Mouse (Mus musculus) megakaryocyte, adult 5-6 weeks (primary cell): ENCODE data around the gene E2f8. TPM values are rescaled to one million over a fixed set of nuclear protein-coding genes. Genes with fewer than 3 reads are reported as not detected.

Experiments
- ATAC-seq: 2 replicates; pipeline ENCODE4 v1.8.0; 2016; ENCODE audit warnings: mild to moderate bottlenecking, inconsistent platforms; ENCODE audit not compliant: poor library complexity, severe bottlenecking
- total RNA-seq, 2 experiments: library from RNA; stranded (forward) in 1 of 2; stranded (reverse) in 1 of 2; fragments of 153-499, 151-499 nt in 1 of 2; fragments of 221-1000, 200-1000 nt in 1 of 2; gene quantifications; 2 replicates each; pipeline versions ENCODE4 v1.2.3 to v1.2.4; 2015 to 2017

Gene E2f8
- total RNA-seq (2015) (129 and 131 TPM in 2 replicates), total RNA-seq (2017) (40.6 and 49.7 TPM in 2 replicates)

DNA sequence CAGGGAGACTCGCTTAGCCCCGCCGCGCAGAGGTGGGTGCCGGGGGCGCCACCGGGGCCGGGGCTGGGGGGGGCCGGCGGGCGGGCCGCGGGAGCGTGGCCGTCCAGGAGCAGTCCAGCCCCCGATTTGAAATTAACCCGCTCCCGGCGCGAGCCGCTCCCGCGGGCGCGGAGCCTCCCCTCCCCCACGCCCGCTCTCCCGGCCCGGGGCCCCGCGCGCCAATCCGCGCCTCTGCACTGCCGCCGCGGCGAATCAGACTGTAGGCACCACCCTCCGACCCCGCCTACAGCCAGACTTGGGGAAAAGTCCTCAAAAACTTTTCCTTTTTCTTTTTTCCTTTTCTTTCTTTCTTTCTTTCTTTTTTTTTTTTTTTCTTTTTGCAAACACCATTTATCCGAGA, at the start of gene E2f8:
Gene E2f8, minus strand, starts transcription at position 111 of the 400 bp plus-strand sequence.
- peak; percentile 48 for ATAC-seq

DNA sequence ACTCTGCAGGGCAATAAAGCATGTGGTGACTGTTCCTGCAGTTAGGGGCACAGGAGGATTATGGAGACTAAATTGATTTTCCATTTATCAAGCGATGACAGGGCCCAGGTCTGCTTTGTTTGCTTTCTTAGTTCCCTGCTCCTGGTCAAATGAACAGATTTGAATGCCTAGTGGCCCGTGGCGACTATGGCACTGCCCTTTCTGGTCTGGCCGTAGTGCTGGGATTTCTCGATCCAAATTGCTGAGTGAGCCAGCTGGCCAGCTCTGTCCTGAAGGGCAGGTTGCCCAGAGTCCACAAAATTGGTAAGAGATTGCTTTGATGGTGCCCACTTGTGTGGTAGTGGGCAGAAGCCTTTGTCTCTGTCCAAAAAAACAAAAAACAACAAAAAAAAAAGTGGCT, 49.0 kb upstream of the E2f8 start:
- ATAC-seq, result no peak

GRCm38 (mm10) chr7:48928364-48928763, 47.0 kb upstream of the E2f8 start:
- ATAC-seq, result peak; percentile 94

DNA sequence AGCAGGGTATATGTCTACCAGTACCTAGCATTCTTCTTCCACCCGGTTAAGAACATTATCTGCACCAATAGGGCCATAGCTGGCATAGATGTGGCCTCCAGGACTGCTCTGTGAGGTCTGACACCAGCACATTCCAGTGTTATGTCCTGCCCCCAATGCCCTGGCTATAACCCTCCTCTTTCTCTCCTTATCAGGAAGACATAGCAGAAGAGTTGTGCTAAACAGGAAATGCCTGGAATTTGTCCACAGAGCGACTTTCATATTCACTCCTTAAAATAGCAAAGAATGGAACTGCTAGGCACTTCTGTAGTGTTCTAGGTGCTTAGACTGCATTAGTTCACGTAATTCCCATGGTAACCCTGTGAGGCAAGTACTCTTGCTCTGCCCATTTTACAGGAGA, 43.8 kb upstream of the E2f8 start:
- no peak for ATAC-seq

GRCm38 (mm10) chr7:48923620-48924019, 42.2 kb upstream of the E2f8 start:
- peak; percentile 39; the same call in 1 of the 2 replicates for ATAC-seq

- no peak for ATAC-seq
These were observed 37.0 kb upstream of the E2f8 start for GRCm38 (mm10) chr7:48918389-48918788.

DNA sequence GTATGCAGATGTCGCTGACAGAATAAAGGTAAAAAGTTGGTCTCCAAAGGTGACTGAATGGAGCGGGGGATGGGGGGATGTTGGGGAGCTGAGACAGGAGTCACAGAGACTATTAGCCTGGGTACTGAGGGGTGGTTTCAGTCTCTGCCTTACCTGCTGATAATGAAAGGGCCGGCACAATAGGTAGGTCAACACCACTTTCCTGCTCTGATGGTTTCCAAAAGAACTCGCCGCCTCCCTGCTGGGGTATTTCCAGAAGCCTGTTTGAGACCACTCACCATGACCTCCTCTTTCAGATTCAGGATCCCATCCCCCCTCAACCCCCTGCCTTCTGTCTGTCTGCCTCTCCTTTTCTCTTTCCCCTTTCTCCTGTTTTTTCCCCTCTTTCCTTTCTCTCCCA, 36.6 kb upstream of the E2f8 start:
- no peak for ATAC-seq

DNA sequence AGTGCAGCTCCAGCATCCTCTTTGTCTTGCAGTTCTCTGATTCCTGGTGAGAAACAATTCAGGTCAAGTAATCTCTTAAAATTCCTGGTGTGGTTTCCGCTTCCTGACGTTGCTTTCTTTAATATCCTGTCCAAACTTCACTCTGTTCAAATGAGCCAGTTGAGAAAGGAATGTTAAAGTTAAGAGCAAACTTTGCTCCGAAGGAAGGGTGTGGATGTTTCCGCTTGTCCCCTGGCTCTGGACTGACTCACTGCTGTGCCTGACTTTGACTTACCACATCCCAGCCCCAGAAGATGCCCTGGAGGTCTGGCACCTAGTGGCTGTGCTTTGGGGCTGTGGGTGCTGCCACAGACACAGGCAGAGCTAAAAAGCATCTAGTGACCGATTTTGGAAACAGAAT, 36.1 kb upstream of the E2f8 start:
- ATAC-seq, result no peak

DNA sequence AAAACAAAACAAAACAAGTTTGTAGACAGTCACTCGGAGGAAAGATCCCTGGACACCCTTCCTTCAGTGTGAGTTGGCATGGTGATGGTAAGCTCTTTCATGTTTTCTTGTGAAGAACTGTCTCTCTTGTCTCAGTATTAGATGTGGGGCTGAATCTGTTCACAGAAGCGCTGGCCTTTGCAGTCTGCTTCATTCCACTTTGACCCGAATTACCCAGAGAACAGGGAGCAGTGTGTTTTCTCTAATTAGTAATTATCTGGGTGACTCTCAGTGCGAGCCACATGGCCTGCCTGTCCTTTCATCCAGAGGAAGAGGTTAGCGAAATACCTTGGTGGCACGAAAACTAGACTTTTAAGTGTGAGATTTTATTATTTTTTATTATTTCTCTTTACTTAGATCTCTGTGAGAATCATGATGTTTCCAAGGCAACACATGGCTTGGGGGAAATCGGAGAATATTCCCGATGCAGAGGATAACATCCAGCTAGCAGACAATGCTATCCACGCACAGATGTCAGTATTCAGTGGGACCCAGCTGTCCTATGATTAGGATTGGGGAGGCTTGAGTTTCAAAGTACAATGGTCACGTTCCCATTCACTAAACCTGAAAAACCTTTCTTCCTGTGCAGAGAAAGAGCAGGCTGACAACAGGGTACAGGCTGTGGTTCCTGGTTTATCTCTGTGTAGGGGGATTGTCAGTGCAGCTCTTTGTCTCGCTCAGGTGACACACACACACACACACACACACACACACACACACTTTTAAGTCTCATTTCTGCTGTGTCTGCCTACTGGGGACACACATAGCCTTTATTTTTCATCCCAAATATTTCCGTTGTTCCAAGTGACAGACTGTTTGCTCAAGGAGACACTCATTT, 33.5 kb upstream of the E2f8 start:
- no peak for ATAC-seq

DNA sequence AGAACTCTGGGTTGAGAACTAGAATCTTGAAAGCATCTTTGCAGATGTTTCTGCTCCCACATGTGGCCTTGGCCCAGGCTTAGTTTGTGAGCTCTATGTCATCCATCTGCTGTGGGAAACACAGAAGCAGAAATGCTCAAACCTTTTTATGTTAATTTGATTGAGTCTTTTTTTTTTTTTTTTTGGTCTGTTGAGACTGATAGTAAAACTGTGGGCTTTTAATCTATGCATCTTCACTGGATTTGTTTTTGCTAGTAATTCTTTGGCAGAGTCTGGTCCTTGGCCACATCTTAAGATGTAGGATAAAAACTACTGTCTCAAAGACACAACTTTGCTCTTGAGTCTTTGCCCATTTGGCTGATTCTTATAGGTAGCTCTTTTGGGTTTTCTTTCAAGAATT, 29.8 kb upstream of the E2f8 start:
- no peak for ATAC-seq

GRCm38 (mm10) chr7:48910282-48910681, 28.9 kb upstream of the E2f8 start:
- ATAC-seq, result no peak

DNA sequence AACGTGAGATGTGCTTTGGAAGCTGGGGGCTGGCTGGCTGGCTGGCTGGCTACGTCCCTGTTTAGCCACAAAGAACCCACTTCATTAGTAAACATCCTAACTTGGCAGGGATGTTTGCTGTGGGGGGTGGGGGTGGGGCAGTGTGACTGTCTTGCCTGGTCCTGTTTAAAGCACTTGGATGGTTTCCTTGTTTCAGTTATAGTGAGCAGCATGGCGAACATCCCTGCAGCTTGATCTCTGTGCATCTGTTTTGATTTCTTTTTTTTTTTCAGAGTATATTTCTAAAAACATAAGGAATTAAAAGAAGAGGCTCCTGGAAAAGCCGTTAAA, 27.9 kb upstream of the E2f8 start:
- peak; percentile 14 for ATAC-seq

DNA sequence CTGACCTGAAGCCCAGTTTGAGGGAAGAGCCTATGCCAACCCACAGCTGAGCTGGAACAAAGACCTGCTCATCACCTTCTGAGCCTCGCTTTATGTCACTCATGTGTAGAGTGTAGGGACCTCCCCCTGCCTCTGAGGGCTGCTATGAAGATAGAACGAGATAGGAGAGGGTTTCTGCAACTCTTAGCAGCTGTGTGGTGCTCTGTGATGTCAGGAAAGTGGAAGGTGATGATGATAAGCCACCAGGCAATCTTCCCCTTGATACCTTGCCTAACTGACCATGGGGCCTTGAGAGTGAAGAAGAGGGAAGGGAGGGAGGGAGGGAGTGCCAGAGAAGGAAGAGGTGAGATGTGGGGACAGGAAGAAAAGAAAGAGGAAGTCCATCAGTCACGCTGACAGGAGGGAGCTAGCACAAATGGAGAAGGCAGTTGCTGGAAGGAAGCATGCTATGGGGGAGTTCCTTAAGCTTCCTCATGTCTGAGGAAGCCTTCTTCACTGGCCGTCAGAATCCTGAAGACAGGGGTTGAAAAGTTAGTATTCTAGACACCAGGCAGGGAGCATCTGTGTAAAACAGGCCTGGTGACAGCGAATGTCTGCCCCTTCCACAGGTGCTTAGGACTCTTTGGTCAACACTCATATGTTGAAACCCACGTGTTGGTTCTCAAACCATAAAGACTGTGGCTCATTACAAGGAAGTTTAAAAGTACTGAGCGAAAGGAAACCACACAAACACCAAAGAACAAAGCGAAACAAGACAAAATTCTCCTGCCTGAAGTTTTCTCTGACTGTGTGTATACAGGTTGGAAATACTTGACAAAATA, 27.3 kb upstream of the E2f8 start, which contains the start of gene Nav2:
Gene Nav2, plus strand, starts transcription at position 196 of the 821 bp plus-strand sequence.
- ATAC-seq, result peak; percentile 92

DNA sequence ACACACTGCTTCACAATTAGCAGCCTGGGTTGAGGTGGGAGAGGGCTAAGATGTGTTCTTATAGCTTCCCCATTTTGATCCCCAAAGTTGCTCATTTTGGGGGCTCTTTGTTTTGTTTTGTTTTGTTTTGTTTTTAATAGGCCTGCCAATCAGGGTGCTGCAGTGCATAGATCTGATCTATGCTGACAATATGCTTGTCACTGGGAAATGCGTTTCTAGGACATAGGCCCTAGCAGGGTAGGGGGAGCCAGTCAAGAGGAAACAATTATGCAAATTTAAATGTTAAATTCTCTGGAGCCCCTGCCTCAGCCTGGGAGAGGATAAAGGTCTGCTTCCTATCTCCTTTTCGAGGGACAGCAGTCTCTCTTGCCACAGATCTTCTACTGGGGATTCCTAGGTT, 21.1 kb upstream of the E2f8 start:
- ATAC-seq, result no peak

DNA sequence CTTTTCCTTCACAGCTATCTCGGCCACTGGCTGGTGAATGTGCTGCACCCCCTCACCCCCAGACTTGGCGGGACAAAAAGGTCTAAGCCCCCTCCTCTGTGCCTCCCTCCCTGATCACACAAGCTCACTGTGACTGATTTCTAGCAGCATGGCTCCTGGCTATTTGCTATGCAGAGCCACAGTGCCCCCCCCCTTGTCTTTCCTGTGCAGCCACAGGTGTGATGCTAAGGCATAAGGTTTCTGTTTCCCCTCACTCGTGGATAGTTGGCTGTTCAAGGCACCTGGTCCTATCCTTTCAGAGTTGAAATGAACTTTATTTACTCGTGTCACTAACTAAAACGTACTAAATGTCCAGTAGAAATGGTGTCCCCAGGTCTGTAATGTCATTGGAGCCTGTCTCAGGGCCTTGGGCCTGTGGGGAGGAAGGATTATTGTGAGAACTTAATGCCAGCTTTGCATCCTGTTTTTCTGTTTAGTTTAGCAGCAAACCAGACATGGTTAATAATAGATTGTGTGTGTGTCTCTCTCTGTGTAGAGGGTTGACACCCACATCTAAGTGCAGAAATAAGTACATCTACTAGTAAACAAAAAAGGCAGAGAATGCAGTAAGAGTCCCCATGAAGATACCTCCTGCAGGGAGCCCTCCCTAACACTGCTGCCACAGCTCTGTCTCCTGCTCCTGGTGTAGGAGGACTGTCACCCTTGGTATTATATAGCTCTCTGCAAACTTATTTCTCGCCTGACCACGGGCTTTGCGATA, 19.2 kb upstream of the E2f8 start:
- ATAC-seq, result no peak; the same call in 1 of the 2 replicates

DNA sequence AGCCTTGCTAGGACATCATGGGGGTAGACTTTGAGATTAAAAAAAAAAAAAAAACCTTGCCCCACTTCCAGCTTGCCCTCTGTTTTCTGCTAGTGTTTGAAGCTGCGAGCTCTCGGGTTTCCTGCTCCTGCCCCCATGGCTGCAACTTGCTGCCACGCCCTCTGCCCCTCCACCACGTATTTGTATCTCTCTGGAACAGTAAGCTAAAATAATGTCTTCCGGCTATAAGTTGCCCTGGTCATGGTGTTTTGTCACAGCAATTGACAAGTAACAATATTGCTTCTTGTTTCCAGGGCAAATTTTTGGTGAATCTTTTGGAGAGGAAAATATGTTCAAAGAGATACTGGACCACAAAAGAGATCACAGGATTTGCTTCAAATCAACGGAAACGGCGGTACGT, 17.0 kb upstream of the E2f8 start:
- 0 out of 2 replicates have a peak, but pooled peaks have one; percentile 0 for ATAC-seq

- ATAC-seq, result no peak
These were observed 16.3 kb upstream of the E2f8 start for GRCm38 (mm10) chr7:48897539-48898163.

- no peak for ATAC-seq
These were observed 14.7 kb upstream of the E2f8 start for GRCm38 (mm10) chr7:48896051-48896450.

DNA sequence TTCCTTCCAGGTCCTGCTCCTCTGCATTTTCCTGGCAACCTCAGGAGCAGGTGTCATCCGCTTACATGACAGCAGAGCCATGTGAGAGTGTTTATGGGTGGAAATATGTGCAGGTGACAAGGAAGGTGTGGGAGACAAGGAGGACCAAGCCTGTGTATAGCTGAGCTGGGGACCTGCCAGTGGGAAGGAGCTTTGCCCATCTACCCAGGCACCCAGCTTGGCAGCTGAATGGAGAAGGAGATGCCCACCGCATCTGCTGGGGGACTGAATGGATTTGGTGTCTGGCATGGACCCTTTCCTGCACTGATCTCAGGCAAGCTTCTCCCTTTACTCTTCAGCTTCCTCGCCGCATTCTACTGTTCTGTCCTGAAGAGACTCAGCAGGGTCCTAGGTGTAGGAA, 14.1 kb upstream of the E2f8 start:
- ATAC-seq, result no peak

GRCm38 (mm10) chr7:48894763-48895162, 13.4 kb upstream of the E2f8 start:
- no peak for ATAC-seq

GRCm38 (mm10) chr7:48894152-48894551, 12.8 kb upstream of the E2f8 start:
- ATAC-seq, result peak; percentile 79
